Mouse (Mus musculus): ENCODE results near the gene Pcyt1b. TPM values are rescaled to one million over a fixed set of nuclear protein-coding genes. Genes with fewer than 3 reads are reported as not detected.

The Pcyt1b gene
- polyA plus RNA-seq, 1 experiment, result 0.78 TPM

DNA sequence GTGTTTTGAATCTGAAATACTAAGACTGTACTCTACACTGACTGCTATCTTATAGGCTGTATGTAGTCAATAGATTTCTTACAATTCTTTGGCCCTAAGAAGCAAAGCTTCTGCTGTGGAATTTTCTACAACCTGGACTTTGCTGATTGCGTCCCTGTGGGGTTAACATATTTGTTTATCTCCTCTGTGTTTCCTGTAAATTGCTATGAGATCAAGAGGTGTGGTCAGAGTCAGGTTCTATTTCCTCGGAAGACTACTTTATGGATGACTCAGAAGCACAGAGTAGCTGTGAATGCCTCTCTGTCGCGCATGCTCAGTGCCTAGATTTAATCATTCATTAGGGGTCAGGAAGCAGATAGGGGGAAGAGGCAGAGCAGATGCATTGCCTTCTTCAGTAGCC is 10.1 kb downstream of the Pcyt1b start:
- Histone ChIP-seq H3K4me1 (ENCODE audit: control insufficient read depth, insufficient read depth, low read length) (no peaks in the 10 kb centered on the region), H3K4me3 (replicated peaks; ENCODE audit: extremely low read depth, low read depth, low read length) (no peak overlapping the region)
- TF ChIP-seq CTCF (IDR thresholded peaks at IDR 0.05; ENCODE audit: insufficient read depth, low read length), result no peak
- TF ChIP-seq POLR2A (IDR thresholded peaks at IDR 0.05; ENCODE audit: borderline replicate concordance, extremely low read depth, low read depth, low read length), result no peak
- 72% methylated on average over 4 of the region's 4 CpGs for WGBS
- DNase-seq, result no peak

DNA sequence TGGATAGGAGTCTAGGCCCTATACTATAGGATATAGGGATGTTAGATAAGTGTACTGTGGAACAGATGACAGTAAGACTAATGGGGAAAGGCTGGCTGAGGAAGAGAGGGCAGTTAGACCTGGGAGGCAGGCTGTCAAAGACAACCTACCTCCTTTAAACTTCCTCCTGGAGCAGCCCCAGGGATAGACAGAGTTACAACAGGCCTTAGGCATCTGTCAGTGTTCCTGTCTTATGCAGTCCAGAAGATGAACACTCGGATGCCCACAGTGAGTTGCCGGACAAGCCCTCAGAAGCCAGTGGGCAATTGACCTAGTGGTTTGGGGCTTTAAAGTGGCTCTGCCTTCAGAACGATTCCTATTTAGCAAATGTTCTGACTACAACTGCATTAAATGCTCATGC is 19.8 kb downstream of the Pcyt1b start:
- TF ChIP-seq CTCF (IDR thresholded peaks at IDR 0.05; ENCODE audit: insufficient read depth, low read length) (no peak), POLR2A (IDR thresholded peaks at IDR 0.05; ENCODE audit: borderline replicate concordance, extremely low read depth, low read depth, low read length) (no peak)
- no peaks in the 10 kb centered on the region for H3K4me1 ChIP-seq (ENCODE audit: control insufficient read depth, insufficient read depth, low read length)
- no peak for DNase-seq
- H3K4me3 ChIP-seq (replicated peaks; ENCODE audit: extremely low read depth, low read depth, low read length), result no peak overlapping the region
- WGBS, result 54% methylated on average over 3 of the region's 3 CpGs

GRCm38 (mm10) chrX:93674836-93675795 is 20.5 kb downstream of the Pcyt1b start:
- TF ChIP-seq POLR2A (IDR thresholded peaks at IDR 0.05; ENCODE audit: borderline replicate concordance, extremely low read depth, low read depth, low read length) (no peak), CTCF (IDR thresholded peaks at IDR 0.05; ENCODE audit: insufficient read depth, low read length) (no peak)
- peak; percentile 9 for DNase-seq
- Histone ChIP-seq H3K4me1 (ENCODE audit: control insufficient read depth, insufficient read depth, low read length) (no peaks in the 10 kb centered on the region), H3K4me3 (replicated peaks; ENCODE audit: extremely low read depth, low read depth, low read length) (no peak overlapping the region)
- WGBS, result 23% methylated on average over 19 of the region's 19 CpGs

GRCm38 (mm10) chrX:93676228-93676627 is 21.6 kb downstream of the Pcyt1b start:
- no peak for DNase-seq
- Histone ChIP-seq H3K4me3 (replicated peaks; ENCODE audit: extremely low read depth, low read depth, low read length) (no peak overlapping the region), H3K4me1 (ENCODE audit: control insufficient read depth, insufficient read depth, low read length) (no peaks in the 10 kb centered on the region)
- no peak for TF ChIP-seq POLR2A (IDR thresholded peaks at IDR 0.05; ENCODE audit: borderline replicate concordance, extremely low read depth, low read depth, low read length)
- TF ChIP-seq CTCF (IDR thresholded peaks at IDR 0.05; ENCODE audit: insufficient read depth, low read length), result no peak
- 66% methylated on average over 2 of the region's 2 CpGs for WGBS

- TF ChIP-seq CTCF (IDR thresholded peaks at IDR 0.05; ENCODE audit: insufficient read depth, low read length) (no peak), POLR2A (IDR thresholded peaks at IDR 0.05; ENCODE audit: borderline replicate concordance, extremely low read depth, low read depth, low read length) (no peak)
- WGBS, result 61% methylated on average over 6 of the region's 6 CpGs
- DNase-seq, result no peak
- Histone ChIP-seq H3K4me3 (replicated peaks; ENCODE audit: extremely low read depth, low read depth, low read length) (no peak overlapping the region), H3K4me1 (ENCODE audit: control insufficient read depth, insufficient read depth, low read length) (no peaks in the 10 kb centered on the region)
Observed at GRCm38 (mm10) chrX:93689287-93689686, 34.6 kb downstream of the Pcyt1b start.

- 66% methylated on average over 8 of the region's 8 CpGs for WGBS
- no peak for DNase-seq
- Histone ChIP-seq H3K4me3 (replicated peaks; ENCODE audit: extremely low read depth, low read depth, low read length) (no peak overlapping the region), H3K4me1 (ENCODE audit: control insufficient read depth, insufficient read depth, low read length) (no peaks in the 10 kb centered on the region)
- TF ChIP-seq CTCF (IDR thresholded peaks at IDR 0.05; ENCODE audit: insufficient read depth, low read length), result no peak
- TF ChIP-seq POLR2A (IDR thresholded peaks at IDR 0.05; ENCODE audit: borderline replicate concordance, extremely low read depth, low read depth, low read length), result no peak
Observed at GRCm38 (mm10) chrX:93690672-93691071, 36.0 kb downstream of the Pcyt1b start.

DNA sequence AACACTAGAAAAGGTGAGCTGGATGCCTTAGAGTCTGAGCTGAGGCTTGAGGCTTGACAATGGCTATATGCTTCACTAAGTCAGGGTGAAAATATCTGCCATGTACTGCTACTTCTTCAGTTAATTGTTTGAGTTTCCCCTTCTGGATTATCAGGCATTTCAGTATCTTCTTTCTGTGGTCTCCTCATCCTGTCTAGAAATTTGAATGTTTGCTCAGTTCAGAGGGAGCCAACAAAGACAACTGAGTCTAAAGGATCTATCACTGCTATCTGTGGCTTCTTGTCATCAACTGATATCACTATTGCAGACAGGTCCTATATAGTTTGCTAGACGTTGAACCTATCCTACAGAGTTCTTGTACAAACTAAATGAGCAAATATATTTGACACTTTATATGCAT is 42.9 kb downstream of the Pcyt1b start:
- H3K4me3 ChIP-seq (replicated peaks; ENCODE audit: extremely low read depth, low read depth, low read length), result no peak overlapping the region
- WGBS, result 50% methylated on average over 1 of the region's 1 CpGs
- no peak for DNase-seq
- no peak for TF ChIP-seq CTCF (IDR thresholded peaks at IDR 0.05; ENCODE audit: insufficient read depth, low read length)
- TF ChIP-seq POLR2A (IDR thresholded peaks at IDR 0.05; ENCODE audit: borderline replicate concordance, extremely low read depth, low read depth, low read length), result no peak
- no peaks in the 10 kb centered on the region for H3K4me1 ChIP-seq (ENCODE audit: control insufficient read depth, insufficient read depth, low read length)

DNA sequence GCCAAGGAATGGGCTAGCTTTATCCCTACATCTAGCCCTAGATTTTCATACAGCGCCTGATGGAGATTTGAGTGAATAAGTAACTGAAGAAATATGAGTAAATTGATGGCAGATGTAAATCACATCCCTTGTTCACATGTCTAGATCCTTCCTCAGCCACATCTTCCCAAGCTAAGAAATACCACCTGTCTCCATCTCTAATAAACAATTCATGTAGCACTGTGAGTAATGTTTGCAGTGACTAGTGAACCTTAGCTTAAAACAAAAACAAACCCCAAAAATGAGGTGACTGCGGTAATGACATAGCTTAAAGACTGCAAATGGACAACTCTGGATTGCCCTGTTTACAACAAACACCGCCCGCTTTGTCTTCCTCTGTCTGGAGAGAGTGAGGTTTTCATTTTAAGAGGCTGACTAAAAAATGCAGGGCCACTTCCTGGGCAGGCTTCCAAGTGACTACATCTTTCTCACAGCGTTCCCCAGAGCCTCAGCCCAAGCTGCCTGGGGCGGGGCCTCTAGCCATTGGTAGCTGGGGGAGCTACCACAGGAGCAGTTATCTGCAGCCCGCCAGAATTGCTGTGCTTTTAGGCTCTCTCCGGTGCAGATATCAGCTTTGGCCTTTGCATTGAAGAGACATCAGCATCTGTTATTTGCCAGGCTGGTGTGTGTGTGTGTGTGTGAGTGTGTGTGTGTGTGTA is 46.0 kb downstream of the Pcyt1b start:
- Histone ChIP-seq H3K4me1 (ENCODE audit: control insufficient read depth, insufficient read depth, low read length) (no peaks in the 10 kb centered on the region), H3K4me3 (replicated peaks; ENCODE audit: extremely low read depth, low read depth, low read length) (no peak overlapping the region)
- 43% methylated on average over 8 of the region's 8 CpGs for WGBS
- peak; percentile 2 for DNase-seq
- TF ChIP-seq CTCF (IDR thresholded peaks at IDR 0.05; ENCODE audit: insufficient read depth, low read length) (no peak), POLR2A (IDR thresholded peaks at IDR 0.05; ENCODE audit: borderline replicate concordance, extremely low read depth, low read depth, low read length) (no peak)

DNA sequence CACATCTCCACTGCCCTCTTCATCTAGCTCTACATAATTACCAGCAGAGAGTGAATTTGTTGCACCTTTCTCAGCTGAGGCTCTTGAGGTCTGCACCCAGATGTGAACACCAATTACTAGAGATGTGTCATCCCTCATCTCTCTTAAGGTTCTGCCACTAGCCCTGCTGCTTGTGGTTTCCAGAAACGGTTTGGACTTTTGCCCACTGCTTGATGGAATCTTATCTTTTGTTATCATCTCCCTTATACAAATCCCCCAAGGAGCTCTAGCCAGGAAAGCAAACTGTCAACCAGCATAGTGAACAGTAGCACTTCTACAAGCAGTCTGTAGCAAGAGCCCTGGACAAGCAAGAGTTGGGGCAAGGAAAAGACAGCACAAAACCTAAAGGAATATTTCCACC is 57.9 kb downstream of the Pcyt1b start:
- WGBS, result 29% methylated on average over 1 of the region's 1 CpGs
- no peak for DNase-seq
- TF ChIP-seq POLR2A (IDR thresholded peaks at IDR 0.05; ENCODE audit: borderline replicate concordance, extremely low read depth, low read depth, low read length) (no peak), CTCF (IDR thresholded peaks at IDR 0.05; ENCODE audit: insufficient read depth, low read length) (no peak)
- H3K4me3 ChIP-seq (replicated peaks; ENCODE audit: extremely low read depth, low read depth, low read length), result no peak overlapping the region
- no peaks in the 10 kb centered on the region for H3K4me1 ChIP-seq (ENCODE audit: control insufficient read depth, insufficient read depth, low read length)
